Mouse (Mus musculus) cerebellum, adult 11 months (tissue): ENCODE measurements around the gene Slc2a6.

Experiments
- DNase-seq: peaks from one replicate; pipeline ENCODE4 v3.0.0; 2022

Gene Slc2a6

DNA sequence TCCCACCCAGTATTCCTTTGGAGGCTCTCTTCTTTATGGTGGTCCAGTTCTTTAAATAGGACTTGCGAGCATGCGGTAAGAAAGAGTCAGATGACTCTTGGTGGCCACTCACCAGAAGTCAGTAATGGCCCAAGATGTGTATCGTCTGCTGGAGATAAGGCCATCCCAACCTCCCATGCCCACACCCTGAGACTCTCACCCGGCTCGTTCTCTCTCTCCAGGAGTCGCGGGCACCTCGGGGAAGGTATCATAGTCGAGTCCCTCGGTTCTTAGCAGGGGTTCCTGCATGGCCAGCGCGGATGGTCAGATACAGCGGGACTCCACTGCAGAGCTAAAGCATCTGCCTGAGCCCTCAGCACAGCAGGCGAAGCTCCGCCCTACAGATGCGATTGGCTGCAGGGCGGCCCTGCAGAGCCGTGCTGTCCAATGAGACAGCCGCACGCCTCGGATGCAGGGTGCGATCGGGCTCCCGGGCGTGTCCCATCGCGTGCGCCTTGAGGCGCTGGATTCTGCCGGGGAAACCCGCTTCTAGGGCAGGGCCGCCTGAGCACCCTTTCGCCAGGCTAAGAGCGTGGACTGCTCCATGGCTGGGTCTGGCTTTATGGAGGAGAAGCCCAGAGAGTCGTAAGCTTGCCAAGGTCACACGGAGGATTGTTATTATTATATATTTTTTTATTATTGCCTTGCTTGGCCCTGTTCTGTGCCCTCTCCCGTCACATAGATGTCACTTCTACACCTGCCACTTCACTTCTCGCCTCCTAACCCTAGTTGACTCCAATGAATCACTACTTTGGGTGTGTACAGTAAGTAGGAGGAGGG lies at the start of gene Slc2a6:
Gene Slc2a6 (minus strand): TSS at position 381 of the 819 bp plus-strand sequence.
- peak; percentile 90 for DNase-seq

DNA sequence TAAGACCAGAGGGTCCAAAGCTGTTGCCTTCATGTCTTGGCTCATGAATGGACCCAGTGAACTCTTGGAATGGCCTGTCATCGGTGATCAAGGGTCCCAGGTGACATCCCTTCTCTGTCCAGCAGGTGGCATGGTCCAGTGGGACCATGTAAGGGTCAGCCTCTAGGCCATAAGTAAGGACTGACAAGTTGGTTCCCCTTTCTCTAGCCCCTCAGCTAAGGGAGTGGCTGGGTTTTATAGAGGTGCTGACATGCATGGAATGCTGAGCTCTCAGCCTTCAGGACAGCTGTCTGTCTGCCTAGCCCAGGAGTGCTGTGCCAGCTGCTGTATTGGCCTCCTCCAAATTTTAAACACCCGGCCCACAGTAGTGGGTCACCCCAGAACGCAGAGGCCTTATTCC lies 47.7 kb upstream of the Slc2a6 start:
- DNase-seq, result peak; percentile 43

DNA sequence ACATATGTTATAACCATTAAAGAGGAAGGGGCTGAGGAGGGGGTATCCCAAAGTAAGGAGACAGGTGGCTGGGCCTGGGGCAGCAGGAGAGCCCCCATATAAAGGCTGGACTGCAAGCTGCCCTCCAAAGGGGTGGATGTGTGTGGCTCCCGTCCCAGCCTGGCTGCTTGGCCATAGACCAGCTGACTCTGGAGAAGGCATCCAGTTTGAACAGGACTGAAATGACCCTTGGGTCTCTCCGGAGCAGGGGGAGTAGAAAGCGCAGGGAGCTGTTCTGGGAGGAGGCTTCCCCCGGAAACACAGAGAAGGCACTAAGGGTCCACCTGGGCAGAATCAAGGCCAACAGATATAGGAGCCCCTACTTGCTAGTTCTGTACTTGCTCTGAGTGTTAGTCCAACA lies 47.0 kb upstream of the Slc2a6 start:
- DNase-seq, result no peak

DNA sequence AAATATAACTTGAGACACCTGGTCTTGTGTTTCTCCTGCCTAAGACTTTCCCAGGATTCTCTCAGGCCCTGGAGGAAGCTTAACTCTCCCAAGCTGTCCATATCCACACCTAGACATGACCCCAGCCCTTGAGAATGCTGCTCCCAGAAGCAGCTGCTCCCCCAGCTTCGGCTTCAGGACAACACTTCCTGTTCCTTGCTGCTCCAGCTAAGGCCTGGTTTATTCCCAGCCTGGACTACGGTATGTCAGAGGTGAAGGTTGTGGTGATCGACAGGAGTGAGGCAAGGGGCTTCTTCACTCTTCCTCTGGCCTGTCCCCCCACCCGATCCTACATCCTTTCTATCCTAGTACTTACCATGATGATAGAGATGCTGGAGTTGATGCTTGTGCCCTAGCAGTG lies 45.6 kb upstream of the Slc2a6 start:
- DNase-seq, result no peak

DNA sequence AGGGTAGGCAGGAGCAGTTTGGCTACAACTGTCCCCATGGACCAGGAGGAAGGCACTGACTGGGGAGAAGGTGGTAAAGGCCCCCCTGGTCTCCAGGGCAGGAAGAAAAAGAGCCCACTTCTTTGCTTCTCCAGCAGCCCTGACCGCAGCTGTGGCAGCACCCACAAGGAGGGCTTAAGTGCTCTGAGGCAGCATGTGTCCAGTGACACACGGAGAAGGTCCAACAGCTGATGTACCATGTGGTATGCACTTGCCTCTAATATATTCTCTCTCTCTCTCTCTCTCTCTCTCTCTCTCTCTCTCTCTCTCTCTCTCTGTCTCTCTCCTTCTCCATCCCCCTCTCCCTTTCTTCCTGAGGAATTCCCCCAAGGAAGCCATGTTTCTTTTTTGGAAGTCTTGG lies 44.2 kb upstream of the Slc2a6 start, which contains the start of gene Mymk:
Gene Mymk (minus strand): TSS at position 202 of the 400 bp plus-strand sequence.
- DNase-seq, result no peak

DNA sequence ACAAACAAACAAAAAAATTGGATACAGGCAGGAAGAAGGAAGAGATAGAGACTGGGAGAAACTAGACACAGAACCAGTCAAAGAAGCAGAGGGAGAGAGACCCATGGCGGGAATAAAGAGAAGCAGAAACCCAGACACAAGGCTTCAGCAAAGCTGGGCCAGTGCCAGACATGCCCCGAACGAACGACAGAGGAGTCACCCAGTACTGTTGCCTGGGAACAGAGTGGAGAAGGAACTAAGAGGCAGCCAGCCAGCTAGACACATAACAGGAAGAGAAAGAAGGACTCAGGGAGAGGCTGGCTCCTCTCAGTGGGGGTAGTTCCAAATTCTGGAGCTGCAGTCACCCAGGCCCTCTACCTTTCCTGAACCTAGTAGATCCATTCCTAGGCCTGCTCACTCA lies 43.3 kb upstream of the Slc2a6 start:
- no peak for DNase-seq

DNA sequence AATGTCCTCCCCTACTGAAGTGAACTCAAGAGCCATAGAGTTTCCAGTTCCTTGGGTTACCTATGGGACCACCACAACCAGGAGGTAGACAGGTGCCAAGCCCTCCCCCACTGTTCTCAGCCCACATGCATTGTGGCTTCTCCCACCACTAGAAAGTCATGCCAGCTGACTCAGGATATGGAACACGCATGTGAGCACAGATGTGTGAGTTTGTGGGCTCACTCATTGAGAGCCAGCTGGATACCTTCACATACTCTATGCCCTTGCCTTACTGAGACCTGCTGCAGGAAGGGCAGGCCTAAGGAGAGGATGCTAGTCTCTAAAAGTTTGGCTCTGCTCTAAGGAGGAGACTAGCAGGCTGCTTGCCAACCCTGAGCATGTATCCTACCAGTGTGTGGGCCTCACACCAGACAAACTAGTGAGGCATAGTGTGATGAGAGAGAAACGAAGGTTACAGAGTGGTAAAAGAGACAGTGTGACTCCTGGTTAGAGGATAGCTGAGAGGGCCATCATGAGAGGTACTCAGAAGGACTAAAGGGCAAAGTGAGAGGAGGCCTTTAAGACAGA lies 42.5 kb upstream of the Slc2a6 start:
- no peak for DNase-seq

DNA sequence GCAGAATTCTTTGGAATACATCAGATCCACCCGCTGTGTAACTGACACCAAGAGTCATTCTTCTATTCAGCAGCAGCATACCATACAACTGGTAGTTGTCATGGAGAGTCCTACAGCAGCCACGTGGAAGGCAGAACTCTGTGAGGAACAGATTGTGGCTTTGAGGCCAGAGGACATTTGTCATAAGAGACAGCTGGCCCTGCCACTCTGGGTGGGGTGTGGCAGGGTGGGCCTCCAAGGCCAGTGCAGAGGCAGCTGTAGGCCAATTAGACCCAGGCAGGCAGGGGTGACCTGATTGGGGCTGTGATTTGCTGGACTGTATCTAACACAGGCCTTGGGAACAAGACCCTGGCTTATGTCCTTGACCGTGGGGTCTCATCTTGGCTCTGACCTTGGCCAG lies 41.8 kb upstream of the Slc2a6 start:
- no peak for DNase-seq

DNA sequence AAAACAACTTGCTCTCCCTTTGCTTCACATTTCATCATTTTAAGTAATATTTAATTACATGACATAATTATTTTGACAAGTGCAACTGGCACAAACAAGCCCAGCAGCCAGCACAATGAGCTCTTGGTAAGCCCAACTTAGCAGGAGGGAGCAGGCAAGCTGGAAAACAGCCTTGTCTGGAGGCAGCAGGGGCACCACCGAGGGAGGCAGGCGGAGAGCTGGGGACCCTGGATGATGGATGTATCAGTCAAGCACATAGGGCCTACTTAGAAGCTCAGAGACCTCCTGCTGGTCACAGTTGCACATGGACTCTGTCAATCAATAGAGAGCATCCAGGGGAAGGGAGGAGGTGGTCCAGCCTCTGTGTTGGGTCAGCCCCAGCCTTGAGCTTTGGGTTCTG lies 40.2 kb upstream of the Slc2a6 start:
- DNase-seq, result no peak

DNA sequence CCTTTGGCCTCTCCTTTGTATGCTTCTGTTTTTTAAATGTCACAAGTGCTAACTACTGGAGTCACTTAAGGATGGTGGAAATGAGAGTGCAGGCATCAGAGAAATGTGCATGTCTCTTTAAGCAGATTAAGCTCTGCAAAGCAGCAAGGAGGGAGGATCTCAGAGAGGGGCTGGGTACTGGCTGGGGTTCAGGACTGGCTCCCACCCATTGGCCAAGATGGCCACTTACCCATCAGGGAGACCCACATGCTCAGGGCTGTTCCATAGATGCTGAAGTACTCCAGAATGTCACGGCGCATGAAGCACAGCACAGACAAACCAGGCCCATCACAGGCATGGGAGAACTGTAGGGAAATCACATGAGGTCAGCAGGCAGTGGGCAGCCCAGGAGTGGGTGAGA lies 39.3 kb upstream of the Slc2a6 start:
- DNase-seq, result no peak

DNA sequence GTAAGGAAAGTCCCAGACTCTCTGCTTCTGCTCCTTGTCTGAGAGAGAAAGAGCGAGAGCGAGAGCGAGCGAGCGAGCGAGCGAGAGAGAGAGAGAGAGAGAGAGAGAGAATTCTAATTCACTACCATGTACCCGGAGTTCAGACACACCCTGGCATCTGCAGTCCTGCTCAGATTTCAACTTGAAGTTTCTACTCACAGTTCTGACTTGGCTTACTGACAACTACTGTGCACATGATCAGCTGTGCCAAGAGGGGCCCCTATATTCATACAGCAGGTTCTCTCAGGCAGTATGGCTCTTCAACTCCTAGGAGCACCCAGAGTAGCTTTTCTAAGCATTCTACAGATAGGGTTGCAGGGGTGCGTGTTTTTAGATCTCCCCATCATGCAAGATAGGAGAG lies 31.4 kb upstream of the Slc2a6 start:
- DNase-seq, result no peak

DNA sequence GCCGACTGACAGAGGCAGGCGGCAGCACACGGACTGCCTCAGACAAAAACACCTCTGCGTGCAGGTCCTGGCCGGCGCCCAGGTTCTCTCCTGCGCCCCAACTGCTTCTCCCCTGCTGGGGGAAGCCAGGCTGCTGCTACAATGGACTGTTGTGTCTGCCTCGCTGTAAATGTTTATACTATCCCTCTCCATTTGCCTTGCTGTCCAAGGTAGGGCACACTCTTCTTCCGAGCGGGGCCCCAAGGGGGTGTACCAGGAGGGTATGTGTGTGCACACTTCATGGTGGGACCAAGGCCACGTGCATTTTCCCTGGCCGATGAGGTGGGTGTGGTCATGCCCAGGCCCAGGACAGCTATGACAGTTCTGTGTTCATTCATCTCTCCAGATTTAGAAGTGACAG lies 31.0 kb upstream of the Slc2a6 start:
- no peak for DNase-seq

DNA sequence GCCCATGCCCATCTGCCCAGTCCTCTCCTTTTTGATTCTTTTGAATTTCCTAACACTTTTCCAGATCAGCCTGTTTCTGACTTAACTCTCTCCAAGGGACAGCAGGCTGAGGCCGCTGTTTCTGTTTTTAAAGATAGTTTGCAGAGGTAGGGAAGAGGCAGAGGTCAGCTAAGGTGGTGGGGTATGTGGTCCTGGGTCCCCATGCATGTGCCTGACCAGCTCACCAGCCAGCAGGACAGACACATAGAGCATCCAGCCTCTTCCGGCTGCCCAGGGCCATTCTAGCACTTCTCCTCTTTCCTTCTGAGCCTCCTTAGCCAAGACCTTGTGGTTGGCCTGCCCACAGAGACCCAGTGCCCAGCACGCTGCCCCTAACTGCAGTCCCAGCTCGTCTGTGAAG lies 30.5 kb upstream of the Slc2a6 start:
- DNase-seq, result no peak

DNA sequence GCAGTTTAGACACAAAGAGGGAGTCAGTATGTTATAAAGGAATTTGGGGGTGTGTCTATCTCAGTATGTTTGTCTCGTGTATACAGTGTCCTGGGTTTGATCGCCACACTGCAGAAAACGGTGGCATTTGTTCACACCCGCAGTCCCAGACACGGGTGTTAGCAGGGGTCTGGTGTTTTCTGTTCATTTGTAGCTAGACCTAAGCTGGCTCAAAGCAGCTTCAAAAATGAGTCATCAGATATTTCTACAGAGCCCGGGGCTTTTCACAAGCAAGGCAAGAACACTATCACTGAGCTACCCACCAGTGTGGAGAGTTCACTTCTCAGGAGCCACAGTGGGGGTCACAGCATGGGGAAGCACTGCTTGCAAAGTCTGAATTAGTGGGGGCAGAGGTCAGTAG lies 21.6 kb upstream of the Slc2a6 start:
- DNase-seq, result no peak

DNA sequence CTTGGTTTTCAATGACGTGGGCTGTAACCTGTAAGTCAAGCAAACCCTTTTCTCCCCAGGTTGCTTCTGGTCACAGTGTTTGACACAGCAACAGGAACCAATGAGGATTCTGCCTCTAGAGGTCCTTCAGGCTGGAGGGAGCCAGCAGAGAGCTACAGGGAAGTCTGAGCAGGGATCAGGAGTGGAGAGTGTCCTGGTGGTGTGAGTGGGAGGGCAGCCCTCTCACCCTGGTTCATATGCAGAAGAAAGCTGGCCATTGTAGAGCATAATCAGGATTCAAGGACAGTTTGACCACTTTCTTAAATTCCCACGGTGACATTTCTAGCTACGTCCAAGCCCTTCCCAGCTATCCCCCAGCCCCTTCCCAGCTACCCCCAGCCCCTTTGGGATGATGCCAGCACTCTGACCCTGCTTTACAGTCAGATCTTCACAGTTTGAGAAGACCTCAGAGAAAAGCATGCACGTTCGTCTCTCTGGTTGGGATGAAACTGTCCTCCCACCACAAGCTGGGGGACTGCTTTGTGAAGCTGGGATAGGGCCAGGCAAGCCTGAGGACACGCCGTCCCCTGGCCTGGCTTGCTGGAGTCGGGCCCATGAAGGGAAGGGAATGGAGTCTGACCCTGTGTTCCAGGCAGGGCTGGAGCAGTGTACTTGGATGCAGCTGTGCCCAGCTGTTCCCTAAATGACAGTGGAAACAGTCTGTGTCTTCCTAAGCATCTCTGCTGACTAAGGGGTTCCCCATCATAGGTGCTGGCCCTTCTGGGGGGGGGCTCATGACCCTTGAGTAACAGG lies 18.4 kb upstream of the Slc2a6 start:
- no peak for DNase-seq

DNA sequence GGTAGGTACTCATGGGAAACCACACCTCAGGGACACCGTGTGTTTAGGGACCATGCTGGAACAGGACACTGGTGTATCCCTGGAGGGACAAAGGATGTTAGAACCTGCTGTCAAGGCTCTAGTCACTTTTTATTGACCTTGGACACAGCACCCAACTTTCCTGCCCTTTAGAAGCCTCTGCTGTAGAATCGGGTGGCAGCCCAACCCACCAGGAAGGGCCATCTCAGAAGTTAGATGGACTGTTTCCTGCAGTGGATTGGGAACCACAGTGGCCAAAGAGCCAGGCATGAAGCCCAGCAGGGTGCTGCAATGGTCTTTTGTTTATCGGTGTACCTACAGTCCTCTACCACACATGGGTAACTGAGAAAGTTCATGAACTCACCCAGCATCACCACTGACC lies 16.8 kb upstream of the Slc2a6 start:
- DNase-seq, result no peak

DNA sequence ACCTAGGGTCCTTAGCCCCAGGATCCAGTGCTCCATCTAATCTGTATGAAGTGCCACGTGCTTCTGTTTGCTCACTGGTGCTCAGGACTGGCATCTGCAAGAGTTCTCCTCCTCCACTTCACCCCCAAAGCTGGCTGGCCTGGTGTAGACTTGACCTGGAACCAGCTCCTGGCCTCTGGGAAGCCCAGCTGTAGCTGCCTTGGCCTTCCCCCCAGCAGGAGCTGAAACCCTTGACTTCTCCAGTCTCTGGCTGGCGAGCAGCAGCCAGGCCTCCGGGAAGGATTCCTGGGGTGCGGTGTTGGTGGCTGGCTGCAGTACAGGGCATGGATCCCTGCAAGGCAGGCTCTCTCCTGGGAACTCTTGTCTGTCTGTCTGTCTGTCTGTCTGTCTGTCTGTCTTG lies 16.4 kb upstream of the Slc2a6 start:
- DNase-seq, result no peak

DNA sequence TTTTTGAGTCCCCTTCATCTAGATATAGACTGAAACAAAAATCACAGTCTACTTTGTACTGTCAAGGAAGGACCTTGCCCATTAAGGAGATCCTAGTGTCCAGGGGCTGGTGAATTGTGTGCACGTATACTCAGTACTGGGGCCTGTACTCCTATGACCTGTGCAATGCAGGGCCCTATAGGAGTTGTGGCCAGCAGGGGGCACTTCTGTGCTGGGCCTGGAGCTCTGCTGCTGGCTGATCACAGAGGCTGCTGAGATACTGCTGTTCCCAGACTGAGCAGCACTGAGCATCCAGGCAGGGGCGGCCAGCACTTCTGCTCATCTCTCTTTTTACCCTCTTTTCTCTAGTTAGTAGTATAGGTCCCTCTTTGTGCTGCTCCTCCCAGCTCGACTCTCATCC lies 15.7 kb upstream of the Slc2a6 start:
- DNase-seq, result peak; percentile 69

DNA sequence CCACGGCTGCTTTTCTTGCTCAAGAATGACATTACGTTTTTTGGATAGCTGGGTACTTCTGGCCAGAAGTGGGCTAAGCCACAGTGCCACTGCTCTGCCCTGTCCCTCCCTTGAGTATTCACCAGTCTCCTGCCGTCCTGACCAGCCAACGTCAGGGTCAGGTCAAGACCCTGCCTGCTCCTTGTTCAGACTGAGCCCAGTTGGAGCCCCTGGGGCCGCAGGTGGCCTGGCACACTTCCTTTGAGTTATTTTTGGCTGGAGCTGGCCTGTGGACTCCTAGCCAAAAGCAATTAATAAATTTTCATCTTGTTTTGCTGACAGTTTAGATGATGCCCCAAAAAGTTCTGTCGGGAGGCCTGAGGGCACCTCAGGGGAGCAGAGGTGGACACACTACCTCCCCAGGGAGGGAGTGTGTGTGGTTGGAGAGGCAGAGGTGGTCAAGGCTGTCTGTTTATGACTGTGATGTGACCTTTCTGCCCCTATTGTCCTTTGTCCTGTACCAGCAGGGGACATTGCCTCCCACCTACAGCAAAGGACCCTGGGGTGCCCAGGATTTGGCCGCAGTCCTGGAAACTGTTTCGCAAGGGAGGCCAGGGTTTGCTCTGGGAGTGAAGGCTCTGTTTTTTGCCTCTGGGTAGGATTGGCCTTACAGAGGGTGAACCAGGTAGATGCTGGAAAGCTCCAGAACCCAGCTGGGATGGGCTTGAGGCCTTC lies 14.5 kb upstream of the Slc2a6 start:
- no peak for DNase-seq

DNA sequence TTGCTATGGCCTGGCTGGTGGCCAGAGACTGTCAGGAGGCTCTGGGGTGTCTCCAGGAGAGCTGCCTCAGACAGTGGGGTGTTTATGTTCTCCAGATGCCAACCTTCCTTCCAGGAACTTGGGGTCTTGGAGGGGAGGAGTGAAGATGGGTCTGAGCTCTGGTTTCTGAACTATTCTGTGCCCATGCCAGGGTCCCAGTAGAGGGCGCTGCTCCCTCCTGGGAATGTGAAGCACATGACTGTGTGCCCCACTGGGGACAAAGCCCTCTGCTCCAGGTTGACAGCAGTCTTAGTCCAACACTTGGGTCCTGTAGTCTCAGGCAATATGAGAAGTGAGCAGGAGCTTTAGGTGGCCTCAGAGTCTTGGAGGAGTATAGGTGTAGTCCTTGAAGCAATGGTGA lies 11.5 kb upstream of the Slc2a6 start:
- no peak for DNase-seq

DNA sequence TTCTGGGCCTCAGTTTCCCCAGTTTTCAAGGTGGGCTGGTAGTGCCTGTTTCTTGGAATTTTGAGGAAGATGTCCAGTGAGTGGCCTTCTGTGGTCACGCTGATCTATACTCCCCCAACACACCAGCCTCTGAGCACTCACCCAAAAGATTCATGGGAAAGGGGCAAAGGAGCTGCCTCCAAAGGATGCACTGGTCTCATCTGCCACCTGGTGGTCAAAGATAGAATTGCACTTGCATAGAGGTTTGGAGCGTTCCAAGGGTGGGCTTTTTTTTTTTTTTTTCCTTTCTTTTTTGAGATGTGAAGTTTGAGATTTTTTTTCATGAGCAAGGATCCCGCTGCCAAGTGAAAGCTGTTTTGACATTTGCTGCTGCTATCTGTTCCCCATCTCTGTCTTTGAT lies 10.8 kb upstream of the Slc2a6 start:
- DNase-seq, result peak; percentile 53

DNA sequence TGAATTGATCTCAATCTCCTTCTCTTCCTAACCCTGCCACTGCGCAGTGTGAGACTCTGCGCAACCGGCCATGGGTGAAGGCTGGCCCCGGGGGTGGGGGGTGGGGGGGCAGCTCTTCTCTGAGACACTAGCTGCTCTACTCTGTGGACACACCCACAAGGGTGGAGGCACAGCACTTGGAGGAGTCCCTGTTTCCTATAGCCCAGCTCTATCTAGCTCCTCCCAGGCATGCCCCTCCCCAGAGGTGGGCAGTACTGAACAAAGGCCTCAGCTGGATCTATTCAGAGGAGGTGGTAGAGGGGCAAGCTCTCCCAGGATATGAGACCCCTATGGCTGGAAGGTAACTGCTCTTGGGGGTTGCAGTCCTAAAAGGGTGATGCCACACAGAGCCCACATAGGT lies 9.2 kb upstream of the Slc2a6 start:
- no peak for DNase-seq

DNA sequence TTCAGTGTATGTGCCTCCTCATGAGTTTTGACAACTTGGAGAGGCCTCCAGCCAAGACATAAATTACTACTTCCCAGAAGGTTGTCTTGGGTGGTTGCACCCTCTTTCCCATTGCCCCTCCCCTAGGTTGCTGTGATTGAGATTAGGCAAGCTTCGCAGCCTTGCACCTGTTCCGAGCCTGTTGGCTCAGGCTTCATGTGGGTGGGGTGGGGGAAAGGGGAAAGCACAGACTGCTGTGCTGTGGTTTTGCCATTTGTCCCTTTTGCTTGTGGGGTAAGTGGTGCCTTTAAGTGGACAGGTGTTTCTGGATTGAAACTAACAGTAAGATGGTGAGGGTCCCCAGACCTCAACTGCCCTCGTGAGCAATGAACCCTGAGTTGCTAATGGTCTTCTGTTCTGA lies 8.2 kb upstream of the Slc2a6 start:
- no peak for DNase-seq
